In genomic region chr7:51632543-51633229, GRCm38 (mm10) we compare ENCODE assay signal across 19 mouse cellular contexts. TPM values are rescaled to one million over a fixed set of nuclear protein-coding genes. Genes with fewer than 3 reads are reported as not detected.
DNase-seq lines count a peak whose midpoint lies in the region; ATAC-seq lines count a peak whose summit lies in the region.
"Had no signal": no experiment of that assay in that cellular context is flagged by ENCODE, and none has a peak within 500 bp of the region (broad histone marks: within the 10 kb centered on the region; RNA-seq: fewer than 3 reads in every experiment).

No protein-coding gene starts in this region.

- 5% methylated on average over 9 of the region's 9 CpGs for WGBS in embryonic facial prominence, embryonic 11.5 days
- WGBS in embryonic facial prominence, embryonic 10.5 days: 7% methylated on average over 9 of the region's 9 CpGs
- 4% methylated on average over 9 of the region's 9 CpGs for WGBS in forebrain, embryonic 14.5 days
- 7% methylated on average over 9 of the region's 9 CpGs for WGBS in hindbrain, embryonic 16.5 days
- WGBS in neural tube, embryonic 14.5 days: 6% methylated on average over 9 of the region's 9 CpGs

- H3K4me1 ChIP-seq in embryonic facial prominence, embryonic 11.5 days (ENCODE audit: control insufficient read depth, insufficient read depth, low read length): no peaks in the 10 kb centered on the region
- peaks cover 6% of the 10 kb centered on the region for H3K4me1 ChIP-seq in embryonic facial prominence, embryonic 10.5 days
- peaks cover 7% of the 10 kb centered on the region for H3K4me1 ChIP-seq in forebrain, embryonic 14.5 days (ENCODE audit: control insufficient read depth, insufficient read depth, low read length)
- no peaks in the 10 kb centered on the region for H3K4me1 ChIP-seq in hindbrain, embryonic 16.5 days (ENCODE audit: control insufficient read depth, insufficient read depth, low read depth, low read length)
- peaks cover 2% of the 10 kb centered on the region; the same call in 1 of the 2 replicates for H3K4me1 ChIP-seq in neural tube, embryonic 14.5 days (ENCODE audit: control insufficient read depth, insufficient read depth, low read length)
- H3K4me1 ChIP-seq: kidney, embryonic 15.5 days; limb, embryonic 12.5 days; liver, embryonic 15.5 days had no signal

- peak; percentile 3 for DNase-seq in embryonic facial prominence, embryonic 11.5 days (ENCODE audit: low spot score)
- DNase-seq in embryonic facial prominence, embryonic 10.5 days (ENCODE audit: low spot score): no peak
- DNase-seq in forebrain, embryonic 14.5 days (ENCODE audit: low spot score): peak; percentile 83
- DNase-seq in kidney, adult 11 months: no peak
- no peak for DNase-seq in right cerebral cortex, adult 18-20 months
- DNase-seq: adrenal gland, adult 8-10 months; cerebellum, postnatal 14 days; gastrocnemius, postnatal 25 days; thymus, postnatal 14 days had no signal

- ATAC-seq in embryonic facial prominence, embryonic 11.5 days (replicated peaks; ENCODE audit: insufficient number of reproducible peaks, low FRiP score, low TSS enrichment, low read depth): 0 out of 2 replicates have a peak, but pooled peaks have one; percentile 52
- ATAC-seq in forebrain, embryonic 14.5 days: peak; percentile 79
- peak; percentile 88 for ATAC-seq in hindbrain, embryonic 16.5 days
- peak; percentile 89 for ATAC-seq in neural tube, embryonic 14.5 days (ENCODE audit: low read depth)
- no peak for ATAC-seq in cerebellum, adult (ENCODE audit: insufficient number of reproducible peaks, low FRiP score, low TSS enrichment)

- H3K4me3 ChIP-seq in embryonic facial prominence, embryonic 11.5 days (ENCODE audit: low read depth, low read length): no peak overlapping the region
- no peak overlapping the region for H3K4me3 ChIP-seq in embryonic facial prominence, embryonic 10.5 days
- H3K4me3 ChIP-seq in forebrain, embryonic 14.5 days (ENCODE audit: low read depth, low read length): peak overlapping the region; percentile 16; the same call in 1 of the 2 replicates
- peak overlapping the region; percentile 6; the same call in 1 of the 2 replicates for H3K4me3 ChIP-seq in hindbrain, embryonic 16.5 days (ENCODE audit: low read length)
- H3K4me3 ChIP-seq in neural tube, embryonic 14.5 days (ENCODE audit: low read depth, low read length): peak overlapping the region; percentile 14
- H3K4me3 ChIP-seq: erythroblast, embryonic 14.5 days; kidney, embryonic 15.5 days; left cerebral cortex, adult 2 months; limb, embryonic 12.5 days; liver, embryonic 15.5 days had no signal

- H3K9me3 ChIP-seq in embryonic facial prominence, embryonic 11.5 days (replicated peaks; ENCODE audit: control insufficient read depth, low read length): no peaks in the 10 kb centered on the region
- H3K9me3 ChIP-seq in embryonic facial prominence, embryonic 10.5 days: no peaks in the 10 kb centered on the region
- H3K9me3 ChIP-seq in forebrain, embryonic 14.5 days (replicated peaks; ENCODE audit: control insufficient read depth, low read length): no peaks in the 10 kb centered on the region
- no peaks in the 10 kb centered on the region for H3K9me3 ChIP-seq in hindbrain, embryonic 16.5 days (ENCODE audit: control insufficient read depth, low read length)
- no peaks in the 10 kb centered on the region for H3K9me3 ChIP-seq in neural tube, embryonic 14.5 days (ENCODE audit: control insufficient read depth, low read length)
- H3K9me3 ChIP-seq: kidney, embryonic 15.5 days; limb, embryonic 12.5 days; liver, embryonic 15.5 days had no signal

- no peaks in the 10 kb centered on the region for H3K36me3 ChIP-seq in embryonic facial prominence, embryonic 11.5 days (replicated peaks; ENCODE audit: control insufficient read depth, insufficient read depth, low read depth, low read length)
- no peaks in the 10 kb centered on the region for H3K36me3 ChIP-seq in embryonic facial prominence, embryonic 10.5 days (replicated peaks)
- H3K36me3 ChIP-seq in forebrain, embryonic 14.5 days (ENCODE audit: control insufficient read depth, insufficient read depth, low read length): no peaks in the 10 kb centered on the region
- H3K36me3 ChIP-seq in hindbrain, embryonic 16.5 days (ENCODE audit: control insufficient read depth, insufficient read depth, low read length): no peaks in the 10 kb centered on the region
- H3K36me3 ChIP-seq in neural tube, embryonic 14.5 days (ENCODE audit: control insufficient read depth, insufficient read depth, low read length): no peaks in the 10 kb centered on the region
- H3K36me3 ChIP-seq: kidney, embryonic 15.5 days; limb, embryonic 12.5 days; liver, embryonic 15.5 days had no signal

- no peak overlapping the region for H3K27ac ChIP-seq in embryonic facial prominence, embryonic 11.5 days (replicated peaks; ENCODE audit: low read depth, low read length)
- H3K27ac ChIP-seq in embryonic facial prominence, embryonic 10.5 days (replicated peaks): no peak overlapping the region
- peak overlapping the region; percentile 83 for H3K27ac ChIP-seq in forebrain, embryonic 14.5 days (ENCODE audit: low read depth, low read length)
- H3K27ac ChIP-seq in hindbrain, embryonic 16.5 days (ENCODE audit: low read depth, low read length): peak overlapping the region; percentile 80
- peak overlapping the region; percentile 79 for H3K27ac ChIP-seq in neural tube, embryonic 14.5 days (ENCODE audit: low read depth, low read length)
- H3K27ac ChIP-seq: kidney, embryonic 15.5 days; left cerebral cortex, adult 2 months; limb, embryonic 12.5 days; liver, embryonic 15.5 days had no signal

- no peak overlapping the region for H3K4me2 ChIP-seq in embryonic facial prominence, embryonic 11.5 days (ENCODE audit: low read depth, low read length)
- peak overlapping the region; percentile 37 for H3K4me2 ChIP-seq in forebrain, embryonic 14.5 days (ENCODE audit: low read length)
- H3K4me2 ChIP-seq in hindbrain, embryonic 16.5 days (ENCODE audit: low read length): peak overlapping the region; percentile 46
- peak overlapping the region; percentile 33 for H3K4me2 ChIP-seq in neural tube, embryonic 14.5 days (ENCODE audit: low read depth, low read length)
- H3K4me2 ChIP-seq: kidney, embryonic 15.5 days; limb, embryonic 12.5 days; liver, embryonic 15.5 days had no signal

- no peak overlapping the region for H3K9ac ChIP-seq in embryonic facial prominence, embryonic 11.5 days (replicated peaks; ENCODE audit: low read length)
- peak overlapping the region; percentile 43 for H3K9ac ChIP-seq in forebrain, embryonic 14.5 days (ENCODE audit: low read length)
- H3K9ac ChIP-seq in hindbrain, embryonic 16.5 days (ENCODE audit: low read depth, low read length): peak overlapping the region; percentile 49
- peak overlapping the region; percentile 43 for H3K9ac ChIP-seq in neural tube, embryonic 14.5 days (replicated peaks; ENCODE audit: low read depth, low read length)
- H3K9ac ChIP-seq: kidney, embryonic 15.5 days; limb, embryonic 12.5 days; liver, embryonic 15.5 days had no signal

- H3K27me3 ChIP-seq in embryonic facial prominence, embryonic 11.5 days (ENCODE audit: control insufficient read depth, insufficient read depth, low read length): peaks cover 3% of the 10 kb centered on the region
- peaks cover 60% of the 10 kb centered on the region for H3K27me3 ChIP-seq in embryonic facial prominence, embryonic 10.5 days (replicated peaks; ENCODE audit: low read depth, poor library complexity, severe bottlenecking)
- H3K27me3 ChIP-seq in forebrain, embryonic 14.5 days (replicated peaks; ENCODE audit: control insufficient read depth, insufficient read depth, low read length): 0 out of 2 replicates have a peak, but pooled peaks cover 15% of the 10 kb centered on the region
- peaks cover 6% of the 10 kb centered on the region for H3K27me3 ChIP-seq in hindbrain, embryonic 16.5 days (replicated peaks; ENCODE audit: control insufficient read depth, insufficient read depth, low read length)
- H3K27me3 ChIP-seq in neural tube, embryonic 14.5 days (ENCODE audit: control insufficient read depth, insufficient read depth, low read length): peaks cover 2% of the 10 kb centered on the region

RNA-seq across cellular contexts. Expression of gene Slc17a6, which starts 10.9 kb away (rescaled TPM):
- polyA plus RNA-seq in embryonic facial prominence, embryonic 11.5 days (2014; fragmentation: Nextera tagmentation; extraction: Ambion mirVana): 5.5 and 9.5 TPM in 2 replicates
- polyA plus RNA-seq in embryonic facial prominence, embryonic 10.5 days (2016; fragmentation: Nextera tagmentation; extraction: Ambion mirVana): 2.9 and 5.4 TPM in 2 replicates
- 49.0 and 57.0 TPM in 2 replicates for polyA plus RNA-seq in forebrain, embryonic 14.5 days (2014; fragmentation: Nextera tagmentation; extraction: Ambion mirVana)
- 112 and 126 TPM in 2 replicates for polyA plus RNA-seq in hindbrain, embryonic 16.5 days (2015; fragmentation: Nextera tagmentation; extraction: Ambion mirVana)
- 120 and 139 TPM in 2 replicates for polyA plus RNA-seq in neural tube, embryonic 14.5 days (2014; fragmentation: Nextera tagmentation; extraction: Ambion mirVana)
- polyA plus RNA-seq: erythroblast, embryonic 14.5 days; heart, embryonic 14.5 days; kidney, embryonic 15.5 days; small intestine, adult 2 months had no signal

Comparison
In these comparisons a context has a peak if more than half of its experiments do, and no peak if none do; other contexts are left out.
1. DNase-seq: peak in embryonic facial prominence, embryonic 11.5 days (single experiment) and forebrain, embryonic 14.5 days (single experiment); none in embryonic facial prominence, embryonic 10.5 days (single experiment), kidney, adult 11 months (single experiment) and right cerebral cortex, adult 18-20 months (single experiment).
2. H3K27ac ChIP-seq: peak in forebrain, embryonic 14.5 days (single experiment), hindbrain, embryonic 16.5 days (single experiment) and neural tube, embryonic 14.5 days (single experiment); none in embryonic facial prominence, embryonic 11.5 days (single experiment) and embryonic facial prominence, embryonic 10.5 days (single experiment).
3. H3K4me3 ChIP-seq: peak in forebrain, embryonic 14.5 days (single experiment), hindbrain, embryonic 16.5 days (single experiment) and neural tube, embryonic 14.5 days (single experiment); none in embryonic facial prominence, embryonic 11.5 days (single experiment) and embryonic facial prominence, embryonic 10.5 days (single experiment).